29 mouse cellular contexts compared by ENCODE assay signal in the genomic region with DNA sequence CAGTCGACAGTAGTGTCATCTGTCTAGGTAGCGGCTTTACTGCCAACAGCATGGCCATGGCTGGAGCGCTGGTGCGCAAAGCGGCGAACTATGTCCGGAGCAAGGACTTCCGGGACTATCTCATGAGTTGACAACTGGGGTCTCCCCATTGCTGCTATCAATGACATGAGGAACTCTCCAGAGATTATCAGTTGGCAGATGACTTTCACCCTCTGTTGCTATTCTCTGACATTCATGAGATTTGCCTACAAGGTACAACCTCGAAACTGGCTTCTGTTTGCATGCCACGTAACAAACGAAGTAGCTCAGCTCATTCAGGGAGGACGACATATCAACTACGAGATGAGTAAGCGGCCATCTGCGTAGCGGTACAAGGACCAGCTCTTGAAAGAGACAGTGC.
"Had no signal": no experiment of that assay in that cellular context is flagged by ENCODE, and none has a peak within 500 bp of the region (broad histone marks: within the 10 kb centered on the region; RNA-seq: fewer than 3 reads in every experiment).

No protein-coding gene starts in this region.

- H3K27ac ChIP-seq: limb, embryonic 10.5 days; limb, embryonic 12.5 days; limb, embryonic 13.5 days; limb, embryonic 15.5 days; liver, embryonic 12.5 days; liver, embryonic 13.5 days; liver, embryonic 14.5 days; liver, embryonic 15.5 days; lung, embryonic 15.5 days; macrophage; midbrain, embryonic 10.5 days; midbrain, embryonic 12.5 days; midbrain, embryonic 13.5 days; midbrain, embryonic 15.5 days had no signal

- H3K4me3 ChIP-seq: limb, embryonic 10.5 days; limb, embryonic 12.5 days; limb, embryonic 13.5 days; limb, embryonic 15.5 days; liver, embryonic 12.5 days; liver, embryonic 13.5 days; liver, embryonic 15.5 days; lung, embryonic 15.5 days; megakaryocyte, embryonic 14.5 days; midbrain, embryonic 10.5 days; midbrain, embryonic 12.5 days; midbrain, embryonic 13.5 days; midbrain, embryonic 15.5 days; myocyte had no signal

- H3K9ac ChIP-seq: limb, embryonic 12.5 days; limb, embryonic 13.5 days; limb, embryonic 15.5 days; liver, embryonic 12.5 days; liver, embryonic 13.5 days; liver, embryonic 14.5 days; liver, embryonic 15.5 days; liver, postnatal 0 days; lung, embryonic 14.5 days; lung, embryonic 15.5 days; midbrain, embryonic 12.5 days; midbrain, embryonic 13.5 days; midbrain, embryonic 15.5 days had no signal

- H3K36me3 ChIP-seq: limb, embryonic 10.5 days; limb, embryonic 12.5 days; limb, embryonic 13.5 days; limb, embryonic 15.5 days; liver, embryonic 12.5 days; liver, embryonic 13.5 days; liver, embryonic 15.5 days; lung, embryonic 15.5 days; midbrain, embryonic 10.5 days; midbrain, embryonic 12.5 days; midbrain, embryonic 13.5 days; midbrain, embryonic 15.5 days had no signal

- H3K27me3 ChIP-seq: limb, embryonic 12.5 days; limb, embryonic 13.5 days; limb, embryonic 15.5 days; liver, embryonic 12.5 days; liver, embryonic 13.5 days; liver, embryonic 15.5 days; lung, embryonic 15.5 days; megakaryocyte, embryonic 14.5 days; midbrain, embryonic 12.5 days; midbrain, embryonic 13.5 days; midbrain, embryonic 15.5 days had no signal

- H3K9me3 ChIP-seq: limb, embryonic 10.5 days; limb, embryonic 12.5 days; limb, embryonic 13.5 days; limb, embryonic 15.5 days; liver, embryonic 12.5 days; liver, embryonic 13.5 days; liver, embryonic 15.5 days; lung, embryonic 15.5 days; midbrain, embryonic 10.5 days; midbrain, embryonic 12.5 days; midbrain, embryonic 13.5 days; midbrain, embryonic 15.5 days had no signal

- H3K4me1 ChIP-seq: limb, embryonic 10.5 days; limb, embryonic 12.5 days; limb, embryonic 13.5 days; limb, embryonic 15.5 days; liver, embryonic 12.5 days; liver, embryonic 13.5 days; liver, embryonic 15.5 days; lung, embryonic 15.5 days; megakaryocyte, embryonic 14.5 days; midbrain, embryonic 10.5 days; midbrain, embryonic 12.5 days; midbrain, embryonic 13.5 days; midbrain, embryonic 15.5 days had no signal

- DNase-seq: left cerebral cortex, postnatal 4 days; liver; liver, embryonic 13.5 days; liver, postnatal 0 days; lung, adult 18-20 months; lung, adult 2 months; lung, embryonic 14.5 days; lung, postnatal 10 days; lung, postnatal 14 days; lung, postnatal 36 days; lung, postnatal 4 days; midbrain, embryonic 14.5 days had no signal

- H3K4me2 ChIP-seq: limb, embryonic 12.5 days; limb, embryonic 13.5 days; limb, embryonic 15.5 days; liver, embryonic 11.5 days; liver, embryonic 12.5 days; liver, embryonic 13.5 days; liver, embryonic 15.5 days; lung, embryonic 14.5 days; lung, embryonic 15.5 days; midbrain, embryonic 11.5 days; midbrain, embryonic 12.5 days; midbrain, embryonic 13.5 days; midbrain, embryonic 15.5 days had no signal
